Mouse (Mus musculus) thymus, adult 2 months (tissue): ENCODE results near the gene Ankrd55. TPM values are rescaled to one million over a fixed set of nuclear protein-coding genes. Genes with fewer than 3 reads are reported as not detected.

Source experiments
- DNase-seq: peaks from one replicate; pipeline ENCODE4 v3.0.0; 2021
- H3K27ac ChIP-seq: fragments of 200-500 bp; 2 replicates; pipeline ENCODE4 v1.5.1; 2012; ENCODE audit warnings: low read length, control low read depth; ENCODE audit not compliant: control insufficient read depth, insufficient read depth
- H3K27me3 ChIP-seq: fragments of 200-500 bp; 2 replicates; pipeline ENCODE4 v1.6.1; 2012; ENCODE audit warnings: mild to moderate bottlenecking, low read length, moderate library complexity, mixed read lengths; ENCODE audit not compliant: control insufficient read depth, insufficient read depth
- H3K36me3 ChIP-seq: fragments of 200-500 bp; 2 replicates; pipeline ENCODE4 v1.6.1; 2012; ENCODE audit warnings: mild to moderate bottlenecking, low read length, moderate library complexity; ENCODE audit not compliant: control insufficient read depth, insufficient read depth
- H3K4me1 ChIP-seq: fragments of 200-500 bp; replicated peaks from 2 replicates; pipeline ENCODE4 v1.6.1; 2012; ENCODE audit warnings: low read length; ENCODE audit not compliant: control insufficient read depth, insufficient read depth
- H3K4me3 ChIP-seq: fragments of 200-500 bp; 2 replicates; pipeline ENCODE4 v1.5.1; 2012; ENCODE audit warnings: mild to moderate bottlenecking, low read length, control low read depth, moderate library complexity; ENCODE audit not compliant: control insufficient read depth, insufficient read depth
- CTCF ChIP-seq: fragments of 200-500 bp; IDR thresholded peaks from 2 replicates; pipeline ENCODE4 v1.5.1; 2012; ENCODE audit warnings: mild to moderate bottlenecking, control low read depth, low read length, moderate library complexity, borderline replicate concordance; ENCODE audit not compliant: control insufficient read depth, poor library complexity, insufficient read depth; ENCODE audit errors: extremely low read depth
- POLR2A ChIP-seq: fragments of 200-500 bp; IDR thresholded peaks from 2 replicates; pipeline ENCODE4 v1.6.1; 2012; ENCODE audit warnings: mild to moderate bottlenecking, low read length, control low read depth, moderate library complexity; ENCODE audit not compliant: control insufficient read depth, poor library complexity, insufficient read depth; ENCODE audit errors: extremely low read depth
- WGBS: fragments of 180-500 bp; shearing (Covaris S2); methylation state at CpG from one replicate; pipeline ENCODE4 v1.1.7; 2018; 5-methylcytosine and 5-hydroxymethylcytosine counted together
- polyA plus RNA-seq: library from polyadenylated mRNA; depleted of rRNA; stranded (reverse); fragments of >200 nt; gene quantifications from 2 replicates; pipeline ENCODE4 v1.2.3, GENCODE M21; 2012

The Ankrd55 gene
- polyA plus RNA-seq, 1 experiment = 2.5 TPM

GRCm38 (mm10) chr13:112388176-112388575 is 99.9 kb downstream of the Ankrd55 start:
- H3K36me3 ChIP-seq = no peaks in the 10 kb centered on the region
- no peak for TF ChIP-seq CTCF
- no peak for TF ChIP-seq POLR2A
- H3K4me1 ChIP-seq = peaks cover 14% of the 10 kb centered on the region
- 45% methylated on average over 3 of the region's 3 CpGs for WGBS
- no peak overlapping the region for H3K27ac ChIP-seq
- DNase-seq = no peak
- no peak overlapping the region for H3K4me3 ChIP-seq
- no peaks in the 10 kb centered on the region for H3K27me3 ChIP-seq

GRCm38 (mm10) chr13:112390206-112390605 is 102.0 kb downstream of the Ankrd55 start:
- WGBS = 95% methylated on average over 1 of the region's 1 CpGs
- DNase-seq = no peak
- Histone ChIP-seq H3K36me3 (no peaks in the 10 kb centered on the region), H3K4me3 (no peak overlapping the region), H3K27me3 (no peaks in the 10 kb centered on the region), H3K27ac (no peak overlapping the region), H3K4me1 (peaks cover 9% of the 10 kb centered on the region)
- no peak for TF ChIP-seq POLR2A
- no peak for TF ChIP-seq CTCF

- H3K36me3 ChIP-seq = no peaks in the 10 kb centered on the region
- no peak overlapping the region for H3K27ac ChIP-seq
- H3K4me1 ChIP-seq = peaks cover 7% of the 10 kb centered on the region
- TF ChIP-seq CTCF (no peak), POLR2A (no peak)
- no peak for DNase-seq
- H3K4me3 ChIP-seq = no peak overlapping the region
- 90% methylated on average over 3 of the region's 3 CpGs for WGBS
- H3K27me3 ChIP-seq = no peaks in the 10 kb centered on the region
Observed at GRCm38 (mm10) chr13:112391354-112391753, 103.1 kb downstream of the Ankrd55 start.

GRCm38 (mm10) chr13:112393356-112393755 is 105.1 kb downstream of the Ankrd55 start:
- H3K4me1 ChIP-seq = 0 out of 2 replicates have a peak, but pooled peaks cover 4% of the 10 kb centered on the region
- no peaks in the 10 kb centered on the region for H3K36me3 ChIP-seq
- no peak overlapping the region for H3K27ac ChIP-seq
- TF ChIP-seq CTCF (no peak), POLR2A (no peak)
- no peaks in the 10 kb centered on the region for H3K27me3 ChIP-seq
- no peak for DNase-seq
- H3K4me3 ChIP-seq = no peak overlapping the region
- 96% methylated on average over 2 of the region's 2 CpGs for WGBS

GRCm38 (mm10) chr13:112394271-112394670 is 106.0 kb downstream of the Ankrd55 start:
- TF ChIP-seq CTCF (no peak), POLR2A (no peak)
- Histone ChIP-seq H3K4me3 (no peak overlapping the region), H3K27ac (no peak overlapping the region), H3K4me1 (no peaks in the 10 kb centered on the region), H3K27me3 (no peaks in the 10 kb centered on the region), H3K36me3 (no peaks in the 10 kb centered on the region)
- DNase-seq = no peak
- WGBS = 97% methylated on average over 9 of the region's 9 CpGs

GRCm38 (mm10) chr13:112404723-112405122 is 116.5 kb downstream of the Ankrd55 start:
- H3K36me3 ChIP-seq = no peaks in the 10 kb centered on the region
- H3K27ac ChIP-seq = no peak overlapping the region
- DNase-seq = no peak
- WGBS = 97% methylated on average over 3 of the region's 3 CpGs
- 0 out of 2 replicates have a peak, but pooled peaks cover 2% of the 10 kb centered on the region for H3K4me1 ChIP-seq
- TF ChIP-seq CTCF = no peak
- TF ChIP-seq POLR2A = no peak
- H3K27me3 ChIP-seq = no peaks in the 10 kb centered on the region
- H3K4me3 ChIP-seq = no peak overlapping the region

GRCm38 (mm10) chr13:112405184-112405583 is 116.9 kb downstream of the Ankrd55 start:
- 95% methylated on average over 1 of the region's 1 CpGs for WGBS
- no peak overlapping the region for H3K27ac ChIP-seq
- DNase-seq = no peak

More at GRCm38 (mm10) chr13:112405184-112405583, 116.9 kb downstream of the Ankrd55 start:
- H3K27me3 ChIP-seq = no peaks in the 10 kb centered on the region
- TF ChIP-seq CTCF (no peak), POLR2A (no peak)
- no peaks in the 10 kb centered on the region for H3K36me3 ChIP-seq
- 0 out of 2 replicates have a peak, but pooled peaks cover 2% of the 10 kb centered on the region for H3K4me1 ChIP-seq
- no peak overlapping the region for H3K4me3 ChIP-seq
